Mouse (Mus musculus) thymus, adult 2 months (tissue): ENCODE data around the gene Evx2. TPM values are rescaled to one million over a fixed set of nuclear protein-coding genes. Genes with fewer than 3 reads are reported as not detected.

Source experiments
- DNase-seq: peaks from one replicate; pipeline ENCODE4 v3.0.0; 2021
- H3K27ac ChIP-seq: fragments of 200-500 bp; 2 replicates; pipeline ENCODE4 v1.5.1; 2012; ENCODE audit warnings: low read length, control low read depth; ENCODE audit not compliant: control insufficient read depth, insufficient read depth
- H3K27me3 ChIP-seq: fragments of 200-500 bp; 2 replicates; pipeline ENCODE4 v1.6.1; 2012; ENCODE audit warnings: mild to moderate bottlenecking, low read length, moderate library complexity, mixed read lengths; ENCODE audit not compliant: control insufficient read depth, insufficient read depth
- H3K36me3 ChIP-seq: fragments of 200-500 bp; 2 replicates; pipeline ENCODE4 v1.6.1; 2012; ENCODE audit warnings: mild to moderate bottlenecking, low read length, moderate library complexity; ENCODE audit not compliant: control insufficient read depth, insufficient read depth
- H3K4me1 ChIP-seq: fragments of 200-500 bp; replicated peaks from 2 replicates; pipeline ENCODE4 v1.6.1; 2012; ENCODE audit warnings: low read length; ENCODE audit not compliant: control insufficient read depth, insufficient read depth
- H3K4me3 ChIP-seq: fragments of 200-500 bp; 2 replicates; pipeline ENCODE4 v1.5.1; 2012; ENCODE audit warnings: mild to moderate bottlenecking, low read length, control low read depth, moderate library complexity; ENCODE audit not compliant: control insufficient read depth, insufficient read depth
- CTCF ChIP-seq: fragments of 200-500 bp; IDR thresholded peaks from 2 replicates; pipeline ENCODE4 v1.5.1; 2012; ENCODE audit warnings: mild to moderate bottlenecking, control low read depth, low read length, moderate library complexity, borderline replicate concordance; ENCODE audit not compliant: control insufficient read depth, poor library complexity, insufficient read depth; ENCODE audit errors: extremely low read depth
- POLR2A ChIP-seq: fragments of 200-500 bp; IDR thresholded peaks from 2 replicates; pipeline ENCODE4 v1.6.1; 2012; ENCODE audit warnings: mild to moderate bottlenecking, low read length, control low read depth, moderate library complexity; ENCODE audit not compliant: control insufficient read depth, poor library complexity, insufficient read depth; ENCODE audit errors: extremely low read depth
- WGBS: fragments of 180-500 bp; shearing (Covaris S2); methylation state at CpG from one replicate; pipeline ENCODE4 v1.1.7; 2018; 5-methylcytosine and 5-hydroxymethylcytosine counted together
- polyA plus RNA-seq: library from polyadenylated mRNA; depleted of rRNA; stranded (reverse); fragments of >200 nt; gene quantifications from 2 replicates; pipeline ENCODE4 v1.2.3, GENCODE M21; 2012

Gene Evx2
- polyA plus RNA-seq, 1 experiment: not detected

DNA sequence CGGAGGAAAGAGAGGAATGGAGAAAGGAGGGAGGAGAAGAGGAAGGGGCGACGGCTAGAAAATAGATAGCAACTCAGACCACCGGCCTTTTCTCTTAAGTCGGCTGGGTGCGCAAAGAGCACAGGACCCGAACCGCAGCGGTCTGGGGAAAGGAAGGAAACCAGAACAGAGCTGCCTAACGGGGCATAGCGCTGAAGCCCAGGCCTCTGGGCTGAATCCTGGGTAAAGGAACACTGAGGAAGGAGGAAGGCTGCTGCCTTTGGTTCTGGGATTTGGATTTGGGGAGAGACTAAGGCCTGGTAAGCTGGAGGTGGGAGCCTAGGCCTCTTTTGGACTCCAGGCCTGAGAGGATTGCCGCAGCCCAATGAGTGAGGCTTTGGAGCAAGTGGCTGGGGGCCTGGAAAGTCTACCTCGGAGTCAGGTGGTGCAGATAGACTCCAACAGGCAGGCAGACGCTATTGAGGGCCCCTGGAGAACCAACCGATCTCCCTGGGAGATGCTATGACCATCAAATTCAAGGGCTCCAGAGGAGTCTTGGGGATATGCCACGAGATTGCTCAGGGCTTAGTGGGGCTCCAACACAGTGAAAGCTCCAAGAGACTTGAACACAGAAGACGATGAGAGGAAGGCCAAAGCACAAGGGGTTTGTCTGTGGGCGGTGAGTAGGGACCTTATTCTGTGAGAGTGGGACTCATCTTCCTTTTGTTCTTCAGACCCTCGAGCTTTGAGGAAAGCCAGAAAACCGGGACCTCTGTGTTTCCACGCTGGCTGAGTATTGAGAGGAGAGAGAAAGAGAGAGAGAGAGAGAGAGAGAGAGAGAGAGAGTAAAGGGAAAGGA, 21.4 kb upstream of the Evx2 start:
- WGBS: 9% methylated on average over 21 of the region's 21 CpGs
- H3K27me3 ChIP-seq: peaks cover 28% of the 10 kb centered on the region

DNA sequence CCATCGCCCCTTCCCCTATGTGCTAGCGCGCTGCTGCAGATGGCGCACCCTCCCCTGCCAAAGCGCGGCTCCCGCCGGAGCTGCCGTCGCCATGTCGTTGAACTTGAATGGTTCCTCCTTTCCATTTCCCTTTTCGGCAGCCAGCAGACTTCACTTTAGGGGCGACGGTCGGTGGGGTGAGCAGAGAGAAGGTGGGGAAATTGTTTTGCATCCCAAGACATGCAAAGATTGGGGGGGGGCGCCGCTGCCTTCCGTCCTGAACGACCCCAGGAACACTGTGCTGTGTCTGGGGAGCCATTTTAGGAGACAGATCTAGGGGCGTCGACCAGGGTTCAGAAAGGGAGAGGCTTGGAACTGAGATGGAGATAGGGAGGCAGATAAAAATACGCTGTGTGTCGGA, 20.6 kb upstream of the Evx2 start:
- Histone ChIP-seq H3K27ac (no peak overlapping the region), H3K36me3 (no peaks in the 10 kb centered on the region), H3K4me1 (no peaks in the 10 kb centered on the region), H3K4me3 (no peak overlapping the region), H3K27me3 (peaks cover 35% of the 10 kb centered on the region)
- 4% methylated on average over 23 of the region's 23 CpGs for WGBS
- TF ChIP-seq POLR2A (no peak), CTCF (no peak)
- no peak for DNase-seq

More for the DNA sequence above, 21.4 kb upstream of the Evx2 start:
- no peaks in the 10 kb centered on the region for H3K36me3 ChIP-seq
- no peaks in the 10 kb centered on the region for H3K4me1 ChIP-seq
- no peak for DNase-seq
- H3K27ac ChIP-seq: no peak overlapping the region
- no peak overlapping the region for H3K4me3 ChIP-seq
- TF ChIP-seq CTCF (no peak), POLR2A (no peak)

DNA sequence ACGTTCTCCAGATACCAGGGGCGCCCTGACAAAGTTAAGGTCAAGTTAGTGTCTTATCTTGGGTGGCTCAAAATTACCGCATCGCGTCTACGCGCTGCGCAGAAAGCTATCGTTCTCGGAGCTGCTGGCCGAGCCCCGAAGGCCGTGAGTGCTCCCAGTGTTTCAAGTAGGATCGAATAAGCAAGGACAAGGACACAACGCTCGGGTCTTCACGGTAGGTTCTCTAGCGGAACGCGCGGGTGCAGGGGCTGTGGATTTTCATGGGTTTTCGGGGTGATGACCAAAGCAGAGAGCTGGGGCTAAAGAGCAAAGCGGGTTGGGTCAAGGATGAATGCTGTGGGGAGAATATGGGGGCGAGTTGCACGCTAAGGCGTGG, 20.2 kb upstream of the Evx2 start:
- H3K27ac ChIP-seq: no peak overlapping the region
- no peaks in the 10 kb centered on the region for H3K4me1 ChIP-seq
- TF ChIP-seq POLR2A: no peak
- no peaks in the 10 kb centered on the region for H3K36me3 ChIP-seq
- H3K4me3 ChIP-seq: no peak overlapping the region
- 6% methylated on average over 26 of the region's 26 CpGs for WGBS
- no peak for DNase-seq
- H3K27me3 ChIP-seq: peaks cover 35% of the 10 kb centered on the region

DNA sequence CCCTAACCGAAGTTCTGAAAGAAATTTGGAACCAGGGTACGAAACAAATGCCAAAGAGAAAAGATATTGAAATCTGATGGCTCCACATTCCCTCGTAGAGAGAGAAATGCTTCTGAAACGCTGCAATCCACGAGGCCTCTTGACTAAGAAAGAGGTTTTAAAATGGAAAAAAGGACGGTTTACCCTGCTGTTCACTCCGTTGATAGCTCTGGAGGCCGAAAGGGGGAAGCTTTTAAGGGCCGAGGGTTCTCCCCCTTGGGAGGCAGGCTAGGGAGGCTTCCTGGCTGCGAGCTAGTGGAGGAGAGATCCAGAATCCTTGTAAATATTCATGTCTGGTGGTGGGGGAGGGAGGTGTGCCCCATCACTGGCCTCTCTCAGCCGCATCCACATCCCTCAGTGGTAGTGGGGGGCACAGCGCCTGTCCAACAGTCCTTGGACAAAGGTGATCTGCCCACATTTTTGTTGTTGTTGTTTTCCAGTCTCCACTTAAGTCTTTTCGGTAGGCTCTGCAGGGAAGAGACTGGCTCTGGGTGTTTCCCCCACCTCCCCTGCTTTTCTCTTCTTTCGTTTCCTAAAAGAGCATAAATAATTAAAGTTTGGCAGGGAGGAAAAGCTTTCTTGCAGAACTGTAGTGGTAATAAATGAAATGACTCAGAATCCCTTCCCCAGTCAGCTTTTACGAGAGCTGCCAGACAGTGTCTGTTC, 19.7 kb upstream of the Evx2 start, which contains the start of gene Hoxd11:
Gene Hoxd11 (plus strand): TSS at position 667 of the 705 bp plus-strand sequence.
- Histone ChIP-seq H3K4me1 (no peaks in the 10 kb centered on the region), H3K27ac (no peak within 1 kb of the TSS), H3K27me3 (peaks cover 40% of the 10 kb centered on the region), H3K36me3 (no peaks in the 10 kb centered on the region), H3K4me3 (no peak within 1 kb of the TSS)
- no peak for DNase-seq
- no peak for TF ChIP-seq POLR2A
- no peak for TF ChIP-seq CTCF
- 7% methylated on average over 15 of the region's 15 CpGs for WGBS

DNA sequence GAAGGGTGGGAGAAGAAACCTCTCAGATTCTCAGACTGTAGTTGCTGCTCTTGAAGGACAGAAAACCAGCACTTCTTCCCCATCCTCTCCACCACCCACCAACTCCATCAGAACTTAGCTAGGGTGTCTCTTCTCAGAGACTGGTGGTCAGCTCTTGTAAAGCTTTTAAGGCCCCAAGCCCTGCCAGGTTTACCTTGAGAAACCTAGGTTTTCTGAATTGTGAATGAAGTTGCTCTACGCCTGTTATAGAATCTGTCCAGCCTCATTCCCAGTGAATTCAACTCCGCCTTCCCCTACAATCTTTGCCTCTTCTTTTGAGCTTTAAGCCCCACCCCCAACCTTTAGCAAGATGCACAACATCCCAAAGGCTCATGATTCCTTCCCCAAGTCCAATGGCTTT, 17.7 kb upstream of the Evx2 start:
- H3K27me3 ChIP-seq: peaks cover 43% of the 10 kb centered on the region
- H3K4me1 ChIP-seq: no peaks in the 10 kb centered on the region
- 55% methylated on average over 2 of the region's 2 CpGs for WGBS

DNA sequence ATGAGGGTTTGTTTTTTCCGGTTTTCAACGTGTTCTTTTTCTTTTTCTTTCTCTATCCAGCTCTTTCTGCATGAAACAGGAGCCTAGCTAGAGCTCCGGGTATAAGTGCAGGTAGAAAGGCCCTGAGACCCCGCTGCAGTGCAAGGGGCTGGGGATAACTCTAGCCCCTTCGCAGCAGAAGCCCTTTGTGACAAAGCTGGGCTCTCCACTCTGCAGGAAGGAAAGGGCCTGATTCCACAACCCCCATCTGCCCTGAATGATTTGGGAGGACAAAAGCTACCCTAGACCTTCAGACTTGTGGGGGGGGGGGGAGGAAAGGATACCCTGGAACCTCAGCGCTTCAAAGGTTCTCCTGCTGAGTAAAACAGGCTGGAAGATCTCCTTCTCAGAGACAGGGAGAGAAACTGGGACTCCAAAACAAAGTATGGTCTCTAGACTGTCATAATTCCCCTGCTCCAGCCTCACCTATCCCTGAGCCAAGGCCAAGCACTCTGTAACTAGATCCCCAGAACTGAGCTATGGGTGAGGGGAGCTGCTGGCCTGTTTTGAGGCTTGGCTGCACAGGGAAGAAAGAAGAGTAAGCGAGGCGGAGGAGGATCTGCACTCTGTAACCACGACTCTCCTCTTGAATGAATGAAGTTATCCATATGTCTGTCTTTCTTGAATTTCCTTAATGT, 17.2 kb upstream of the Evx2 start:
- no peak for DNase-seq
- no peak overlapping the region for H3K4me3 ChIP-seq
- H3K4me1 ChIP-seq: no peaks in the 10 kb centered on the region
- 13% methylated on average over 9 of the region's 9 CpGs for WGBS
- H3K36me3 ChIP-seq: no peaks in the 10 kb centered on the region
- H3K27ac ChIP-seq: no peak overlapping the region
- peaks cover 40% of the 10 kb centered on the region for H3K27me3 ChIP-seq
- TF ChIP-seq CTCF (no peak), POLR2A (no peak)

More for the DNA sequence above, 17.7 kb upstream of the Evx2 start:
- H3K27ac ChIP-seq: no peak overlapping the region
- H3K36me3 ChIP-seq: no peaks in the 10 kb centered on the region
- no peak for DNase-seq
- H3K4me3 ChIP-seq: no peak overlapping the region
- TF ChIP-seq CTCF (no peak), POLR2A (no peak)
